Mouse (Mus musculus) lung, embryonic 14.5 days (tissue): ENCODE measurements at regions not wholly inside any gene's neighbourhood (a gene's known extent, or its start where the extent isn't known, plus 50 kb on each side); places are given as distances from the start of the nearest gene placed in this dataset.

Experiments
- ATAC-seq: fragments of 200-750 bp; cut with Nextera tagmentation; 2 replicates; pipeline ENCODE4 v1.8.0; 2017; ENCODE audit warnings: mild to moderate bottlenecking, moderate TSS enrichment, moderate library complexity; ENCODE audit not compliant: insufficient read depth
- DNase-seq: peaks from one replicate; pipeline ENCODE4 v3.0.0-alpha.2; 2015
- H3K27ac ChIP-seq: fragments of 300-500 bp; sonication (generic); 2 replicates; pipeline ENCODE4 v1.5.1; 2014; ENCODE audit warnings: low read depth, mild to moderate bottlenecking, moderate library complexity
- H3K27me3 ChIP-seq: fragments of 300-500 bp; sonication (generic); 2 replicates; pipeline ENCODE4 v1.6.1; 2014; ENCODE audit warnings: low read length, control low read depth; ENCODE audit not compliant: insufficient read depth
- H3K36me3 ChIP-seq: fragments of 300-500 bp; sonication (generic); 2 replicates; pipeline ENCODE4 v1.6.1; 2014; ENCODE audit warnings: control low read depth; ENCODE audit not compliant: insufficient read depth
- H3K4me1 ChIP-seq: fragments of 300-500 bp; sonication (generic); 2 replicates; pipeline ENCODE4 v1.6.1; 2014; ENCODE audit warnings: antibody characterized with exemption, control low read depth; ENCODE audit not compliant: insufficient read depth
- H3K4me2 ChIP-seq: fragments of 300-500 bp; sonication (generic); 2 replicates; pipeline ENCODE4 v1.6.1; 2014; ENCODE audit warnings: mild to moderate bottlenecking
- H3K4me3 ChIP-seq: fragments of 300-500 bp; sonication (generic); 2 replicates; pipeline ENCODE4 v1.5.1; 2014; ENCODE audit warnings: low read depth, low read length
- H3K9ac ChIP-seq: fragments of 300-500 bp; sonication (generic); 2 replicates; pipeline ENCODE4 v1.6.1; 2014
- H3K9me3 ChIP-seq: fragments of 300-500 bp; sonication (generic); 2 replicates; pipeline ENCODE4 v1.6.1; 2016; ENCODE audit warnings: low read depth, low read length, control low read depth
- CTCF ChIP-seq: IDR thresholded peaks from 2 replicates; pipeline ENCODE4 v1.5.1; 2016; ENCODE audit warnings: antibody characterized with exemption, low read depth
- WGBS: fragments of 180-500 bp; shearing (Covaris S2); extraction: QIAGEN DNeasy Blood & Tissue Kit; methylation state at CpG from one replicate; pipeline ENCODE4 v1.1.7; 2014; 5-methylcytosine and 5-hydroxymethylcytosine counted together

- DNase-seq = peak; percentile 50
- 45% methylated on average over 8 of the region's 8 CpGs for WGBS
- peak; percentile 60; the same call in 1 of the 2 replicates for ATAC-seq
- Histone ChIP-seq H3K4me3 (no peak overlapping the region), H3K27ac (no peak overlapping the region), H3K36me3 (no peaks in the 10 kb centered on the region), H3K9me3 (no peaks in the 10 kb centered on the region), H3K9ac (no peak overlapping the region), H3K4me1 (peaks cover 3% of the 10 kb centered on the region; the same call in 1 of the 2 replicates), H3K27me3 (no peaks in the 10 kb centered on the region), H3K4me2 (no peak overlapping the region)
- TF ChIP-seq CTCF = no peak
Observed at GRCm38 (mm10) chr6:140368354-140369069, 55.3 kb upstream of the Plekha5 start.

GRCm38 (mm10) chr6:140367303-140367702 is 56.6 kb upstream of the Plekha5 start:
- Histone ChIP-seq H3K36me3 (no peaks in the 10 kb centered on the region), H3K4me2 (no peak overlapping the region), H3K9me3 (no peaks in the 10 kb centered on the region), H3K4me3 (no peak overlapping the region), H3K4me1 (peaks cover 3% of the 10 kb centered on the region; the same call in 1 of the 2 replicates), H3K27ac (no peak overlapping the region), H3K9ac (no peak overlapping the region), H3K27me3 (no peaks in the 10 kb centered on the region)
- no peak for TF ChIP-seq CTCF
- WGBS = 84% methylated on average over 6 of the region's 6 CpGs
- DNase-seq (no peak), ATAC-seq (peak; percentile 35; the same call in 1 of the 2 replicates)

- Histone ChIP-seq H3K4me2 (no peak overlapping the region), H3K27ac (no peak overlapping the region), H3K4me1 (peaks cover 3% of the 10 kb centered on the region; the same call in 1 of the 2 replicates), H3K27me3 (no peaks in the 10 kb centered on the region), H3K36me3 (no peaks in the 10 kb centered on the region), H3K9ac (no peak overlapping the region), H3K9me3 (no peaks in the 10 kb centered on the region), H3K4me3 (no peak overlapping the region)
- WGBS = 28% methylated on average over 3 of the region's 3 CpGs
- TF ChIP-seq CTCF = no peak
- ATAC-seq (no peak), DNase-seq (no peak)
Observed at GRCm38 (mm10) chr6:140366791-140367190, 57.1 kb upstream of the Plekha5 start.

GRCm38 (mm10) chr6:140360996-140361395 is 62.9 kb upstream of the Plekha5 start:
- Histone ChIP-seq H3K9me3 (no peaks in the 10 kb centered on the region), H3K4me1 (no peaks in the 10 kb centered on the region), H3K36me3 (no peaks in the 10 kb centered on the region), H3K9ac (no peak overlapping the region), H3K4me3 (no peak overlapping the region), H3K27ac (no peak overlapping the region), H3K27me3 (no peaks in the 10 kb centered on the region), H3K4me2 (no peak overlapping the region)
- TF ChIP-seq CTCF = no peak
- peak; percentile 27 for DNase-seq
- ATAC-seq = no peak
- WGBS = 73% methylated on average over 4 of the region's 4 CpGs

- Histone ChIP-seq H3K4me3 (no peak overlapping the region), H3K9me3 (no peaks in the 10 kb centered on the region), H3K27me3 (no peaks in the 10 kb centered on the region), H3K27ac (no peak overlapping the region), H3K36me3 (no peaks in the 10 kb centered on the region), H3K4me1 (no peaks in the 10 kb centered on the region; the same call in 1 of the 2 replicates), H3K4me2 (no peak overlapping the region), H3K9ac (no peak overlapping the region)
- no peak for TF ChIP-seq CTCF
- no peak for ATAC-seq
- DNase-seq = no peak
- WGBS = 73% methylated on average over 2 of the region's 2 CpGs
Observed at GRCm38 (mm10) chr6:140357901-140358300, 66.0 kb upstream of the Plekha5 start.

- TF ChIP-seq CTCF = no peak
- Histone ChIP-seq H3K4me3 (no peak overlapping the region), H3K4me1 (no peaks in the 10 kb centered on the region; the same call in 1 of the 2 replicates), H3K36me3 (no peaks in the 10 kb centered on the region), H3K9me3 (no peaks in the 10 kb centered on the region), H3K9ac (no peak overlapping the region), H3K27me3 (no peaks in the 10 kb centered on the region), H3K4me2 (no peak overlapping the region), H3K27ac (no peak overlapping the region)
- no peak for DNase-seq
- 80% methylated on average over 8 of the region's 8 CpGs for WGBS
- no peak for ATAC-seq
Observed at GRCm38 (mm10) chr6:140357300-140357699, 66.6 kb upstream of the Plekha5 start.

- Histone ChIP-seq H3K36me3 (no peaks in the 10 kb centered on the region), H3K4me2 (no peak overlapping the region), H3K9me3 (no peaks in the 10 kb centered on the region), H3K4me1 (no peaks in the 10 kb centered on the region; the same call in 1 of the 2 replicates), H3K9ac (no peak overlapping the region), H3K4me3 (no peak overlapping the region), H3K27me3 (no peaks in the 10 kb centered on the region), H3K27ac (peak overlapping the region; percentile 26; the same call in 1 of the 2 replicates)
- no peak for TF ChIP-seq CTCF
- DNase-seq = peak; percentile 86
- ATAC-seq = peak; percentile 81
- WGBS = 22% methylated on average over 6 of the region's 6 CpGs
Observed at GRCm38 (mm10) chr6:140354082-140354481, 69.8 kb upstream of the Plekha5 start.
